Mouse (Mus musculus): ENCODE measurements at regions not wholly inside any gene's neighbourhood (a gene's known extent, or its start where the extent isn't known, plus 50 kb on each side); places are given as distances from the start of the nearest gene placed in this dataset.

- no peak overlapping the region for H3K9ac ChIP-seq (replicated peaks; ENCODE audit: low read depth, low read length)
- no peak overlapping the region for H3K4me2 ChIP-seq (ENCODE audit: low read length)
- H3K4me3 ChIP-seq (replicated peaks; ENCODE audit: low read length): no peak overlapping the region
- peaks cover 3% of the 10 kb centered on the region; the same call in 1 of the 2 replicates for H3K4me1 ChIP-seq (replicated peaks; ENCODE audit: control insufficient read depth, insufficient read depth, low read length)
- H3K27ac ChIP-seq (ENCODE audit: low read length): no peak overlapping the region
- no peaks in the 10 kb centered on the region for H3K36me3 ChIP-seq (ENCODE audit: control insufficient read depth, insufficient read depth)
- no peak for ATAC-seq
- no peaks in the 10 kb centered on the region for H3K9me3 ChIP-seq (ENCODE audit: control insufficient read depth, low read length)
- WGBS: 81% methylated on average over 1 of the region's 1 CpGs
- no peaks in the 10 kb centered on the region for H3K27me3 ChIP-seq (replicated peaks; ENCODE audit: control insufficient read depth, insufficient read depth, low read length)
Measured at GRCm38 (mm10) chr5:129397311-129397710, 103.7 kb upstream of the Sfswap start.

DNA sequence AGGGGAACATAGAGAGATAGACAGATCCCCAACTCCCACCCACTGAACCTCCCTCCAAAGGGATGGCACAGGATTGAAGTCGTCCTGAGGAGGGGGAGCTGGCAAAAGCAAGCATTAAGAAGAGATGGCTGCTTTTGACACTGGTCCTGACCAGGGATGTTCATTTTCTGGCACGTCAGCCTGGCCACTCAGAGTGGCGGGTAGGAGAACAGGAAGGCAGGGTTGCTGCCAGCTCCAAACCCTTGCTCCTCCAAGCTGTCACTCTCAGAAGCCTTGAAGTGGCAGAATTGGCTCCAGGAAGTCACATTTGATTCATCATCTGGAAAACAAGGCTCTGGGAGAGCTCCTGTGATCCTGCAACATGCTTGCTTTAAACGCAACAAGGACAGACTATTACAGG, 94.8 kb upstream of the Sfswap start:
- H3K4me3 ChIP-seq (replicated peaks; ENCODE audit: low read length): no peak overlapping the region
- ATAC-seq: no peak
- H3K27ac ChIP-seq (ENCODE audit: low read length): no peak overlapping the region; the same call in 1 of the 2 replicates
- H3K27me3 ChIP-seq (replicated peaks; ENCODE audit: control insufficient read depth, insufficient read depth, low read length): no peaks in the 10 kb centered on the region
- WGBS: 52% methylated on average over 4 of the region's 4 CpGs
- H3K4me1 ChIP-seq (replicated peaks; ENCODE audit: control insufficient read depth, insufficient read depth, low read length): peaks cover 11% of the 10 kb centered on the region; the same call in 1 of the 2 replicates
- H3K9me3 ChIP-seq (ENCODE audit: control insufficient read depth, low read length): no peaks in the 10 kb centered on the region
- H3K9ac ChIP-seq (replicated peaks; ENCODE audit: low read depth, low read length): no peak overlapping the region
- H3K4me2 ChIP-seq (ENCODE audit: low read length): no peak overlapping the region
- no peaks in the 10 kb centered on the region for H3K36me3 ChIP-seq (ENCODE audit: control insufficient read depth, insufficient read depth)

DNA sequence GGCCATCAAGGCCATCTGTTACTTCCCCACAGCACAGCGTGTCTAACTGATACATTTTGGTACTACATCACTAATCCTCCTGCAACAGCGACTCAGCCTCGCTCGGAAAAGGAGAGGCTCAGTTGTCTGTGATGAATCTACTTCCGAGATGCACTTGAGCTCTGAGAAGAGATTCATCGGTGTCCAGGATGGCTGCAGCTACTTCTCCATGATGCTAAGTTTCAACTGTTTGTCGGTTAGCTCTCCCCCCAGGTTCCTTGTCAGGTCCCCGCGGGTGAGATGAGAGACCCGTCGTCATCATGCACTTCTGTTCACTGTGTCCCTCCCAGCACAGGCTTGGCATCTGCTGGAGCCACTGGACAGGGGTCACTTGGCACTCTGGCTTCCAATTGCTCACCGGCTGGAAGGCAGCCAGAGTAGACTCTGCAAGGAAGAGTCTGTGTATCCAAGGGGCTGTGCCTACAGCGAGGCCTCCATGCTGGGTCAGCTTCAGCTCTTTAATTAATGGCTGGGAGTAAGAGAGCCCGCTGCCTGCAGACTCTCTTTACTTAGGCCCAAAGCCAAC, 91.5 kb upstream of the Sfswap start:
- Histone ChIP-seq H3K9ac (replicated peaks; ENCODE audit: low read depth, low read length) (no peak overlapping the region), H3K27ac (ENCODE audit: low read length) (no peak overlapping the region), H3K9me3 (ENCODE audit: control insufficient read depth, low read length) (no peaks in the 10 kb centered on the region), H3K4me2 (ENCODE audit: low read length) (no peak overlapping the region), H3K27me3 (replicated peaks; ENCODE audit: control insufficient read depth, insufficient read depth, low read length) (no peaks in the 10 kb centered on the region), H3K4me3 (replicated peaks; ENCODE audit: low read length) (no peak overlapping the region), H3K4me1 (replicated peaks; ENCODE audit: control insufficient read depth, insufficient read depth, low read length) (peaks cover 14% of the 10 kb centered on the region), H3K36me3 (ENCODE audit: control insufficient read depth, insufficient read depth) (no peaks in the 10 kb centered on the region)
- 71% methylated on average over 14 of the region's 14 CpGs for WGBS
- no peak for ATAC-seq

DNA sequence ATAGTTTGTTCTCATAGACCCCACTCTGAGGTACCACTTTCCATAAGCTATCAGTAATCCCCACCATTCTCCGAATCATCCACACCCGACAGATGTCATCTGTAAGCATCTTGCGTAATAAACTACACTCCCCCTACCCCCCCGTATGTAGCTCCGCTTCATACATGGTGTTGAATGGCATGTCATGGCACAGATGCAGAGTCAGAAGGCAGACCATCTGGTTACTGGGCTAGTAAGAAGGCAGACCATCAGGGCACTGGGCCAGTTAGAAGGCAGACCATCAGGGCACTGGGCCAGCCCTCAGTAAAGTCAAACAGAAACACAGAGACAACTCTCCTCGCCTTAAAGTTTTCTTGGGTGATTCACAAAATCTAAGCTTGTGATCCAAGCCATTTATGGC, 88.9 kb upstream of the Sfswap start:
- peak; percentile 66 for ATAC-seq

DNA sequence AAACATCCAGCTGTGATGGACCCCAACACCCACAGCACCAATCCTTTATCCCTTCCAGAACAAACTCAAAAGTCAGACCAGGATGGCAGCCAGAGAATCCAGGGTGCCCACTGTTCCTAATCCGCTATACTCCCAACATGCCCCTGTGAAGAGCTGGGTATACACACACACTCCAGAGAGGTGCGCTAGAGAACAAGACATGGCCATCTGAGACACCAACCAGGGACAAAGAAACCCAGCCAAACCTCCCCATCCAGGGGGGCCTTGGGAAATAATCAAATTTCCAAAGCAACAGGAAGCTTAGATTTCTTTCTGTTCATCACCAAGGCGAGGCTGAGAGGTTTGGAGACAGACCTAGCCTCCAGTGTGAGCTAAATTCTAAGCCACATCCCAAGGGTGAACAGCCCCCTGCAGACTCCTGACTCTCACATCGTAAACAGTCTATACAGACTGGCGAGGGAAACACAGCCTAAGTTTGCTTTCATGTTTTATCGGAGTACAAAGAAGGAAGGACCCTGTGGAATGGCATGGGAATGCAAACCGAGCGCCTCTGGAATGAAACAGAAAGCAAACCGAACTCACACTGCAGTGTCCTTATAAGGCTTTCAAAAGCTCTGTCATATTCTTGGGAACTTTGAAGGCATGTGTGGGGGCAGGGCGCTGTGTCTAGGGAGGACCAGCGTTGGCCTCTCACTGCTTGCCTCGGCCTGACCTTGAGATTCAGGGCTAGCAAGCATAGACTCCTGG, 85.9 kb upstream of the Sfswap start:
- H3K9ac ChIP-seq (replicated peaks; ENCODE audit: low read depth, low read length): no peak overlapping the region
- ATAC-seq: no peak
- peaks cover 4% of the 10 kb centered on the region for H3K4me1 ChIP-seq (replicated peaks; ENCODE audit: control insufficient read depth, insufficient read depth, low read length)
- H3K9me3 ChIP-seq (ENCODE audit: control insufficient read depth, low read length): no peaks in the 10 kb centered on the region
- no peak overlapping the region for H3K27ac ChIP-seq (ENCODE audit: low read length)
- H3K4me2 ChIP-seq (ENCODE audit: low read length): no peak overlapping the region
- 46% methylated on average over 12 of the region's 12 CpGs for WGBS
- no peaks in the 10 kb centered on the region for H3K36me3 ChIP-seq (ENCODE audit: control insufficient read depth, insufficient read depth)
- H3K27me3 ChIP-seq (replicated peaks; ENCODE audit: control insufficient read depth, insufficient read depth, low read length): no peaks in the 10 kb centered on the region
- no peak overlapping the region for H3K4me3 ChIP-seq (replicated peaks; ENCODE audit: low read length)

More for the DNA sequence above, 88.9 kb upstream of the Sfswap start:
- Histone ChIP-seq H3K9me3 (ENCODE audit: control insufficient read depth, low read length) (no peaks in the 10 kb centered on the region), H3K27me3 (replicated peaks; ENCODE audit: control insufficient read depth, insufficient read depth, low read length) (no peaks in the 10 kb centered on the region), H3K4me2 (ENCODE audit: low read length) (no peak overlapping the region), H3K36me3 (ENCODE audit: control insufficient read depth, insufficient read depth) (no peaks in the 10 kb centered on the region), H3K27ac (ENCODE audit: low read length) (peak overlapping the region; percentile 65), H3K4me3 (replicated peaks; ENCODE audit: low read length) (no peak overlapping the region), H3K4me1 (replicated peaks; ENCODE audit: control insufficient read depth, insufficient read depth, low read length) (peaks cover 11% of the 10 kb centered on the region), H3K9ac (replicated peaks; ENCODE audit: low read depth, low read length) (no peak overlapping the region)
- 71% methylated on average over 6 of the region's 6 CpGs for WGBS

GRCm38 (mm10) chr5:129416425-129416824, 84.6 kb upstream of the Sfswap start:
- Histone ChIP-seq H3K9me3 (ENCODE audit: control insufficient read depth, low read length) (no peaks in the 10 kb centered on the region), H3K4me3 (replicated peaks; ENCODE audit: low read length) (no peak overlapping the region), H3K27me3 (replicated peaks; ENCODE audit: control insufficient read depth, insufficient read depth, low read length) (no peaks in the 10 kb centered on the region), H3K36me3 (ENCODE audit: control insufficient read depth, insufficient read depth) (no peaks in the 10 kb centered on the region), H3K9ac (replicated peaks; ENCODE audit: low read depth, low read length) (no peak overlapping the region), H3K4me2 (ENCODE audit: low read length) (no peak overlapping the region), H3K27ac (ENCODE audit: low read length) (no peak overlapping the region), H3K4me1 (replicated peaks; ENCODE audit: control insufficient read depth, insufficient read depth, low read length) (peaks cover 3% of the 10 kb centered on the region)
- no peak for ATAC-seq
- WGBS: 32% methylated on average over 3 of the region's 3 CpGs

DNA sequence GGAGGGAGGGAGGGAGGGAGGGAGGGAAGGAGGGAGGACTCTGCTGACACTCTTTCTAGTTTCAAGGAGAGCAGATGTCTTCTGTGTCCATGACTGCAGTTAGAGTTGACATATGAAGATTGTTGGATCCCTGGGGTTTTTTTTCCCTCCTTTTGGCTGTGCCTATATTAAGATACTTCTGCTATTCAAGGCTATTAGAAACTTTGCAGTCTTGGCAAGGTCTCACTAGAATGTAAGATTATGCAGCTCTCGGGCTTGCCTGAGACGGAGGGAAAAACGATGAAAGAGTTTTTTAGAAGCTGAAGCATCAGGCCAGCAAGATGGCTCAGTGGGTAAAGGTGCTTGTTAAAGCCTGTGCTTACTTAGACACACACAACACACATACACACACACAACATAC, 83.5 kb upstream of the Sfswap start:
- H3K9ac ChIP-seq (replicated peaks; ENCODE audit: low read depth, low read length): no peak overlapping the region
- no peak overlapping the region for H3K27ac ChIP-seq (ENCODE audit: low read length)
- no peak for ATAC-seq
- no peaks in the 10 kb centered on the region for H3K9me3 ChIP-seq (ENCODE audit: control insufficient read depth, low read length)
- H3K4me3 ChIP-seq (replicated peaks; ENCODE audit: low read length): no peak overlapping the region
- no peaks in the 10 kb centered on the region for H3K36me3 ChIP-seq (ENCODE audit: control insufficient read depth, insufficient read depth)
- no peak overlapping the region for H3K4me2 ChIP-seq (ENCODE audit: low read length)
- no peaks in the 10 kb centered on the region; the same call in none of the 2 replicates for H3K4me1 ChIP-seq (replicated peaks; ENCODE audit: control insufficient read depth, insufficient read depth, low read length)
- no peaks in the 10 kb centered on the region for H3K27me3 ChIP-seq (replicated peaks; ENCODE audit: control insufficient read depth, insufficient read depth, low read length)
- WGBS: 47% methylated on average over 3 of the region's 3 CpGs

- no peak for ATAC-seq
- H3K27ac ChIP-seq (ENCODE audit: low read length): no peak overlapping the region
- no peak overlapping the region for H3K9ac ChIP-seq (replicated peaks; ENCODE audit: low read depth, low read length)
- H3K4me2 ChIP-seq (ENCODE audit: low read length): no peak overlapping the region
- WGBS: 83% methylated on average over 2 of the region's 2 CpGs
- no peak overlapping the region for H3K4me3 ChIP-seq (replicated peaks; ENCODE audit: low read length)
- H3K4me1 ChIP-seq (replicated peaks; ENCODE audit: control insufficient read depth, insufficient read depth, low read length): no peaks in the 10 kb centered on the region; the same call in none of the 2 replicates
- H3K27me3 ChIP-seq (replicated peaks; ENCODE audit: control insufficient read depth, insufficient read depth, low read length): no peaks in the 10 kb centered on the region
- no peaks in the 10 kb centered on the region for H3K36me3 ChIP-seq (ENCODE audit: control insufficient read depth, insufficient read depth)
- no peaks in the 10 kb centered on the region for H3K9me3 ChIP-seq (ENCODE audit: control insufficient read depth, low read length)
Measured at GRCm38 (mm10) chr5:129420981-129421380, 80.0 kb upstream of the Sfswap start.

DNA sequence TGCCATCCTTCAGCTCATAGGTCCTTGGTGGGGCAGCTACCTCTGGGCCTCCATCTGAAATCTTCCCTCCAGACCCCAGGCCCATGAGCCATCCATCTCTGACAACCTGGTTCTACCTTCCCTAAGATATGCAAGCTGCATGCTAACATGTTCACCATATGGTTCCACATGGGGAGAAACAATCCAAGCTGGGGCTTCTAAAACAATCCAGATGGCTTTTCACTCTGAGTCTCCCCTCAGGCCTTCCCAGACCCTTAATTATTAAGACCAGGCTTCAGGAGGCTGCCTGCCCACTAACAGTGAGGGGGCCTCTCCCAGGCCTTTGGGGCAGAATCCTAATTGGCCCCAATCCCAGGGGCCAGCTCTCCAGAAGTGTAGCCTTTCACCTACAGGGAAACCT, 71.1 kb upstream of the Sfswap start:
- H3K4me1 ChIP-seq (replicated peaks; ENCODE audit: control insufficient read depth, insufficient read depth, low read length): peaks cover 9% of the 10 kb centered on the region
- no peak overlapping the region; the same call in 1 of the 2 replicates for H3K27ac ChIP-seq (ENCODE audit: low read length)
- no peak for ATAC-seq
- no peak overlapping the region for H3K4me2 ChIP-seq (ENCODE audit: low read length)
- H3K9ac ChIP-seq (replicated peaks; ENCODE audit: low read depth, low read length): no peak overlapping the region
- no peak overlapping the region for H3K4me3 ChIP-seq (replicated peaks; ENCODE audit: low read length)
- H3K9me3 ChIP-seq (ENCODE audit: control insufficient read depth, low read length): no peaks in the 10 kb centered on the region
- no peaks in the 10 kb centered on the region for H3K27me3 ChIP-seq (replicated peaks; ENCODE audit: control insufficient read depth, insufficient read depth, low read length)
- H3K36me3 ChIP-seq (ENCODE audit: control insufficient read depth, insufficient read depth): no peaks in the 10 kb centered on the region

Data from forebrain, embryonic 16.5 days (tissue).